Mouse (Mus musculus): Measurements from ENCODE around the gene Spata2.

Gene Spata2

DNA sequence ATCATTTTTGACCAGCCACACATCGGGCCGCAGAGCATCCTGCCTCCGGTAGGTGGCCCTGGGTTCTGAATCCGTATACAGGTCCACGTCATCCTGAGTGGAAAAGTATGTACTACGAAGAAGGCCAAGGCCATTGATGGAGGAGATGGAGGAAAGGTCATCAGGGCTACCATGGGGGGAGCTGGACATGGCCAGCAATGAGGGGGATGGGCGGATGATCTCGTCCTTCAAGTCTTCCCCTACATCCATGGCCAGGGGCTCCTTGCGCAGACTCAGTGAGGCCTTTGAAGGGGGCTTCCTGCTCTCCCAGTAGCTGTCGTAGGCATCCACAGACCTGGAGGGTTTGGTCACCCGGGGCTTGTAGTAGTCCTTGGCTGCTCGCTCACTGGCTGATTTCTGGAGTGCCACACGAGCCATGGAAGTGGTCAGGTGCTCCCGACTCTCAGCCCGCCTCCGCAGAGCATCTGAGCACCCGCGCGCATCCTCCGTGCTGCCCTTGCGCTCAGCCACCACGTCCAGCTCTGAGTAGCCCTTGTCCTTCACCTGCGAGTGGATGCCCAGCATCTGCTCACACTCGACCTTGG is 8.8 kb downstream of the Spata2 start:
- no peak for DNase-seq (ENCODE audit: extremely low read depth, low read depth, low spot score)

DNA sequence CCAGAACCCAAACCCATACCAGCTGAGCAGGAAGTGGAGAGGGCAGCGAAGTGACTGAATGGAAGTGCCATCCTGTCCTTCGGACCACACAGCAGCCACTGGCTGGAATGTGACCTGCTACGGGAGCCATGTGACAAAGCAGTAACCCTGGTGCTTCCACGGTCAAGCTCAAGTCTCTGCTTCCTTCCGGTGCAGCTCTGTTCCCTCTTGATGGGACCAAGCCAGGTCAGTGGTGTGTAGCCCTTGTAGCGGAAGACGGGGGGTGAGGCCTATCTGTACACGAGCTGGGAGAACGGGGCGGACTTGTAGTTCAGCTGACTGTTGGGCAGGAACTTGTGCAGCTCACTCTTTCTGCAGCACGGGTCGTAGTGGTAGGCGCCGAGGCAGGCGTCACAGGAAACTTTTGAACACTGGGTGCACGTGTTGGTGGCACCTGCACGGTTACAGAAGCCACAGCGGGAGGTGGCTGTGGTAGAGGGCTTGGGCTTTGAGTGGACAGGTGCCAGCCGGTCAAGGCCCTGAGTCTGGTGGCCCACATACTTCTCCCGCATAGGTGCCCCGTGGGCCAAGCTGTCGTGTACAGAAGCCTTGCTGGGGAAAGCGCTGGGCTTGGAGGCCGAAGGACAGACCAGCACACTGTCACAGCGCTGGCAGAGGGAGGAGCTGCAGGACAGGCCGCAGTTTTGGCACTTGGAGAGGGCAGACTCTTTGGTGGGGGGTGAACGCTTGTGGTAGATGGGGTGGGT is 9.4 kb downstream of the Spata2 start:
- no peak for DNase-seq (ENCODE audit: extremely low read depth, low read depth, low spot score)

DNA sequence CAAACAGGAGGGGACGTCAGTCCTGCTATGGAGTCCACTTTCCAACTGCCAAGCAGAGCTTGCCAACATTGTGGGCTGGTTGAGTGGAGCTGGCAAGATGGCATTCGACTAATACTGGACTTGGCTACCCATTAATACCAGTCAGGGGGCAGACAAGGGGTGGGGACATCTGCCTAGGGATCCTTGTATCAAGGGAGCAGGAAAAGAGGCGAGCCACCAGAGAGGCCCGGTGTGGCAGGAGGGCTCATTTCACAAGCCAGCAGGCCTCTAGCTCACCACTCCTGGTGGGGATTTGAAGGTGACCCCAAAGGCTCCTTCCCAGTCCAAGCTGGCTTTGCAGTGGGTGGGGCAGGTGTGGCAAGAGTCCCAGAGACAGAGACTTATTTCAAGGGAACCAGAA is 10.0 kb downstream of the Spata2 start:
- no peak for DNase-seq (ENCODE audit: extremely low read depth, low read depth, low spot score)

DNA sequence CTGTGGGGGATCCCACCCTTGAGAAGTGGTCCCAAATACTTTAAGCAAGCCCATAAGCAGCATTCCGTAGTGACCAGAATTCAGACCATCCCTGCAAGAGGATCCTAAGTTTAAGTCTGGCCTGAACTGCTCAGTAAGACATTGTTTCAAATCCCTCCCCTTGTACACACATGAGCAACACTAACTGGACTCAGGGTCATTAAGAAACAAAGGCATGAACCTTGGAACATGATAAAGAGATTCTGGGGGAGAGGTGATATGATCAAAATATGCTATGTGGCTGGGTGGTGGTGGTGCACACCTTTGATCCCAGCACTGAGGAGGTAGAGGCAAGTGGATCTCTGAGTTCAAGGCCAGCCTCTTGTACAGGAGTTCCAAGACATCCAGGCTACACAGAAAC is 13.2 kb downstream of the Spata2 start:
- no peak for DNase-seq (ENCODE audit: extremely low read depth, low read depth, low spot score)

DNA sequence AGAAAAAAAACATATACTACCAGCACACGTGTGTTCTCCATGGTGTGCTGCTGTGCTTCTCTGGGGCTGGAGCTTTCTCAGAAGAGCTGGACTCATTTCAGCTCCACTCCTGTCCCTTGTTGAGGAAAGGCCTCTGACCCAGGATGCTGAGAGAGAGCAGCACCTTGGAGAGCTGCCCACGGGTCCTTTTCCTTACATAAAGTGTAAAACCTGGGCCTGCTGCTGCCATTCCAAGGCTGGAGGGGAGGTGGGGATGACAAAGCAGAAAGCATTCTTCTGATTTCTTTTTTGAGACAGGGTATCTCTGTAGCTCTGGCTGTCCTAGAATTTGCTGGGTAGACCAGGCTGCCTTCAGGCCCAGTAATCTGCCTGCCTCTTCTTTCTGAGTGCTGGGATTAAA is 14.6 kb downstream of the Spata2 start:
- DNase-seq (ENCODE audit: extremely low read depth, low read depth, low spot score): no peak

DNA sequence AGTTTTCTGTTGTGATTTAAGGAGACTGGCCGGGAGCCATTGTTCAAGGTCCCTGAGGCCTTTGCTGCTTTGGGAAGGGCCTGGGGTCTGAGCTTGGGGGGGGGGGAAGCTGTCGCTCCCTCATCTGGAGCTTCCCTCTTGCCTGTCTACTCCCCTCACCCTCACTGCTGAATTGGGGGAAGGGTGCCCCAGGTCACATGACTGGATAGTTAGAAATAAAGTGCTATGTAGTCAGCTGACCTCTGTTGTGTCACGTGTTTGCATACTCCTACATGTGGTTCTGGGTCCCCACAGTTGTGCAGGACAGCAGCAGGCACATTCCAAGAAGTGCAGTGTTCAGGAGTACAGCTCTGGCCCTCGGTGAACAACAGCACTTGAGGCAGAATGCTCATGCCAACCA is 15.9 kb downstream of the Spata2 start:
- no peak for DNase-seq (ENCODE audit: extremely low read depth, low read depth, low spot score)

DNA sequence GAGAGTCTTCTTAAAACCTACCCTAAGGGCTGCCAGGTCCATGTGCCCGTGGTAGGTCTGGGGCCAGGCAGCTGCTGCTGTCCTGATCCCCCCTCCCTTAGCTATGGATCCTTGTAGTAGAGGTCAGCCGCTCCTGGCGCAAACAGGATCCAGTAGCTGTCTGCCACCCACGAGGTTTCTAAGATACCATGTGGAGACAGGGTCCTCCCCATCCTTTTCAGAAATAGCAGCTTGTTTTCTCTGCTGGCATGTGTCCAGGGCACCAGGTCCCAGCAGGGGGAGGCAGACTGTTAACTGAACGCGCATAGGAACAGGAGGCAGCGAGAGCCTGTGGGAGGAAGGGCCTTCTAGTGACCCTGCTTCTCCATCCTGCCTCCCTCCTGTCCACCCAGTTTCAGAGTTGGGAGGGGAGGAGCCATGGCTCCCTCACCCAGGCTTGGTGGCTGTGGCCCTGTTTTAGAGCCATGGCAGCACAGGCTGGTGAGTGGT is 16.4 kb downstream of the Spata2 start:
- no peak for DNase-seq (ENCODE audit: extremely low read depth, low read depth, low spot score)

DNA sequence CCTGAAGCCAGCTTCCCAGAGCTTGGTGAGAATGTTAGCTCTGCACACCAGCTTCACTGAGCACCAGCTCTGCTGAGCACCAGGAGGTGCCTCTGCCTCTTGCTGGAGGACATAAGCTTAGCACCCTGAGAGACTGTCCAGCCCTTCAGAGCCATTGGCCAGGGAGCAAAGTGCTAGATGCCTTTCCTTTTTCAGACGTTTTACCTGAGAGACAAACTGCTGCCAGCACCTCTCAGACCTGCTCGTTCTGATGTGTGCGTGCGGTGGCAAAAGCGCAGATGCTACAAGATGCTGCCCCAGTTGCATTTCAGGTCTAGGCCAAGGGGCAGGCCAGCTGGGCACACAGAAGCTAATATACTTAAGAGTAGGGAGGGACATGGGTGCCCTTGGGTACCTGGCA is 17.1 kb downstream of the Spata2 start:
- DNase-seq (ENCODE audit: extremely low read depth, low read depth, low spot score): no peak

DNA sequence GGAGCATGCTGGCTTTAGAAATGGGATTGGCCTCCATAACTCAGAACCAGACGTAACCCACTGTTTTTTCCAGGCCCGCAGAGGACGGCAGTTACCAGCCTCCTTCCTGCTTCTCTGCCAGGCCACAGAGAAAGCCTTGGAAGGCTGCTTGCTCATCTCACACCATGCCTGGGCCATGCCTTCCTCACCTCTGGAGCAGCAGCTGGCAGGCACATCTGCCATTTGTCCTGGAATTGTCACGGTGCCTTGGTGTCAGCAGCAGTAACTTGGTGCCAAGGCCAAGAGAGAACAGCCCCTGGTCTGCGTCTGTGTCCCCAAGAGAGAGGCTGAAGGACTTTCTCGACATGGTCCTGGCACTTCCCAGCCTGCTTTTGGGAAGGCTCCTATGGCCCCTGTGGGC is 18.5 kb downstream of the Spata2 start:
- DNase-seq (ENCODE audit: extremely low read depth, low read depth, low spot score): no peak

DNA sequence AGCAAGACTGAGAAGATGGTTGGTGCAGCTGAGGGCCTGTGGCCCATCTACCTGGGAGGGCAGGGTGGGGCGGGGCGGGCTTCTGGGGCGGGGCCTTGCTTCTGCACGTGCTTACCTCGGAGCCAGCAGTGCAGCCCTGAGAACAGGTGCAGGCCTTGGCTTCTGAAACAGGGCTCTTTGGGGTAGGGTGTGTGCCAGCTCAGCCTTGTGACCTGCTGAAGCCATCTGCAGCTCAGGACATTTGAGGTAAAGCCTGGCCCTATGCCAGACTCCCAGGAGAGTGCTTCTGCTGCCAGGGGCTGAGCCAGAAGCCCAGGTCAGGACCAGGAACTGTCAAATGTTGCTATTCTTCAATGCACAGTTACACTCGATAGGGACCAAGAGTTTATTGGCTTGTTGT is 21.1 kb downstream of the Spata2 start:
- DNase-seq (ENCODE audit: extremely low read depth, low read depth, low spot score): no peak

DNA sequence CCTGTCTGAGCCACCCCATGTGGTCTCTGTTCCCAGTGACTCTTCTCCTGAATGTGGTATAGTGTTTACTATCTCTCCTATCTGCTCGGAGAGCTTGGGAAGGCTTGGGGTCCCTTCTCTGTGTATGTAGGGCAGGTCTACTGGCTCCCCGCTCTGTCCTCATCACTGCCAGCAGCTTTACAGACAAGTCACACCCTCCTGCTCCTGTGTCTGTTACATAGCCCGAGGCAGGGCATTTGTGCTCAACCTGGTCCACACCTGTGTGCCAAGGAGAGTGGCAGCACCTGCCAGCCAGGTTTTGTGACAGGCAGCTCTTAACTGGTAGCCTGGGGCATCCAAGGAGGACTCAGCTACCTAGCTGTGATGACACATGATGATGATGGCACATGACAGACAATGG is 22.1 kb downstream of the Spata2 start:
- DNase-seq (ENCODE audit: extremely low read depth, low read depth, low spot score): no peak

DNA sequence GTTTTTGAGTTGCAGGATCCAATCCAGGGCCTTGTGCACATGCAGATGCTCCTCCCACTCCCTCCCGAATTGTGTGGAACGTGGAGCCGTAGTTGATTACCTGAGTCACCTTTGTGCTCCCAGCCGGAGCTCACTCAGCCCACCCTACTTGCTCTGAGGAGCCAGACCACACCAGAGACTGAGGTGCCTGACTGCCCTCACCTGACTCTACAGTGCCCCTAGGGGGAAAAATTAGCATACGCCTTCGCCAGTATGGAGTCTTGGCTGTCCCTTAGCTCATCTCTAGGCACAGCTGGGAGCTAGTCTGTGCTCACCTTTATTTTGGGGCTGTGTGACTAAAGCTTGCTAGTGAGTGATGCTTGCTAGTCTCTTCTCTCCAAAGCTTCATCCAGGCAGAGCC is 24.2 kb downstream of the Spata2 start:
- DNase-seq (ENCODE audit: extremely low read depth, low read depth, low spot score): no peak

DNA sequence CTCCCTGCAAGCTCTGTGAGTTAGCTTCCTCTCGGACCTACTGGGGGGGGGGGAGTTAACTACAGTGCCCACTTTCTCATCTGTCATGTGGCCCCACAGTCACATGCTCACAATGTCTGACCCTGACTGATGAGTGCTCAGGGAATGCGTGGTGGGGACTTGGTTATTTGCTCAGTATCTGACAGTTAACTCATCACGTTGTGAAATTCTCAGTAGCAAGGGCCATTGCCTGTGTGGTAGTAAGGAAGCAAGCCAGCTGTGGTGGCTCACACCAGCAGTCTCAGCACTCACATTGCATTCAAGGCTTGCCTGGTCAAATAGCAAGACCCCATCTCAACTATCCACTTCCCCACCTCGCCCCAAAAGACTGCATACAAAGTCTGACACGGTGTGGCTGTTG is 25.5 kb downstream of the Spata2 start:
- DNase-seq (ENCODE audit: extremely low read depth, low read depth, low spot score): no peak

DNA sequence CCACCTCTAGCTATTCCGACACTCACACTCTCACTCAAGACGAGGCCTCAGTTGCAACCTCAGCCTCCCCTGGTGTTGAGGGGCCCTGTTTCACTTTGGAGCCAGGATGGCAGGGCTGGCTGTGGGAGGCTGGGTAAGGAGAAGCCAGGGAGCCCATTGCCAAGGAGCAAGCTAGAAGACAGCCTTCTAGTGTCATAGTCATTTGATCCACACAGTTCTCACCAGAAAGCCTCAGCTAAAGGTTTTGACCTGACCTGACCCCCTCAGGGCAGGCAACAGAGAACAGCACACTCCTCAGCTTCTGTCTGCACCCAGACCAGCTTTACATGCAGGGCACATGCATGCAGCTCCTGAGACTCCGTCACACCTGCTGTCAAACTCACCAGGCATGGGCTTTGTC is 26.7 kb downstream of the Spata2 start:
- DNase-seq (ENCODE audit: extremely low read depth, low read depth, low spot score): no peak

DNA sequence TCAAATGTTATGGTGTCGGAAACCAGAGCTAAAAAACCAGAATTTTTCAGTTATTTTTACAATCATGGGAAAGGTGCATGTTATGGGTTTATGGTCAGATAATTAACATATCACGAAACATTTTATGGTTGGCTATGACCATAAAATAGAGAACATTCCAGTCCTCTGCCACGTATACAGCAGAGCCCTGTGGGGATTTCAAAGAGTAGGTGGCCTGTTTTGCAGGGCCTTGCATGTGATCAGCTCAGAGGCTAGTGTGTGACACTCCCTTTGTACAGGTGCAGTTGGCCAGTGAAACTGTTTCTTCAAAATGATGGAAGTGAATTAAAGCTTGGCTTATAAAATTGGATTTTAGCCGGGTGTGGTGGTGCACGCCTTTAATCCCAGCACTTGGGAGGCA is 28.9 kb downstream of the Spata2 start:
- DNase-seq (ENCODE audit: extremely low read depth, low read depth, low spot score): no peak

DNA sequence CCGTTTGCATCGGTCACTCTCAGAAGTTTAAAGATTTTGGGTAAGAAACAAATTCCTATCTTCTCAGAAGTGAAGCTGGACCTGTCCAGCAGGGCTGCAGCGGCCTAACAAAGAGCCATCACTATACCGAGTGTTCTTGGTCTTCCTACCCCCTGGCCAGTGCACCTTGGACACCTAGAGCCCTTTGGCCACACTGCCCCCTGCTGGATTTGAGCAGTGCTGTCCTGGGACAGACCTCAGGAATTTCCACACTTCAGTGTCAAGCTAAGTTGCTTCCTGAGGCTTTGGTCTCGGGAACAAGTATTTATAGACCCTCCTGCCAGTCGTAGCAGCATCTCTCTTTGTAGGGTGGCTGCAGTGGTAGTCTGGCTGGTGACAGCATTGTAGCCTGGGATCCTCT is 29.7 kb downstream of the Spata2 start:
- no peak for DNase-seq (ENCODE audit: extremely low read depth, low read depth, low spot score)

DNA sequence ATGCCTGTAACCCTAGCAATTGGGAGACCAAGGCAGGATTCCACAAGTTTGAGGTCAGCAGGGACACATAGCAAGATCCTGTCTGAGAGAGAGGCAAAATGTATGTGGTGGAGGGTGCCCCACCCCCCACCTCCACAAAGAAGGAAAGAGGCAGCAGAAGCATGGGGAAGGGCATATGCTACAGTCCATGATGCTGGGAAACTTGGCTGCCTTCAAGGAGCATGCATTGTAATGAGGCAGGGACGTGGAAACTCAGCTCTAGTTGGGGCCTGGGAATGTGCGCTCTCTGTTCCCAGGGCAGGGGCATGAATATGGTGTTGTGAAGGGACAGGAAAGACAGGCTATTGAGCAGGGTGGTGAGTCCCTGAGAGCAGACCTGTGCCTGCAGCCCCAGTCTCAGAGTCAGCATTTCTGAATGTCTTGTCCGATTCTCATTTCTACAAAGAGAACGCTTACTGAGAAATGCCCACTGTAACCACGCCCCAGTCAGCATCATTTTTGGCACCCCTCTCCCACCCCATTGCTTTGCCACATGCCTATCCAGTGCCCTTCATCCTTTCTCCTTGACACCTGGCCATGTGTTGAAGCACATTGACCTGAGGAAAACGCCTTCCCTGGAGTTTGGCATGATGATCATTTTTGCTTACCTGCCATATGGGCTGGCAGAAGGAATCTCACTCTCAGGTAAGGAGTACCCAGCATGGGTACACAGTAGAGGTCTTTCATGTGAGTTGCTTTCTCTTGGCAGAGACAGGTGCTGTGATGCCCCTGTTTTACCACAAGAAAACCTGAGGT is 33.4 kb downstream of the Spata2 start:
- no peak for DNase-seq (ENCODE audit: extremely low read depth, low read depth, low spot score)

DNA sequence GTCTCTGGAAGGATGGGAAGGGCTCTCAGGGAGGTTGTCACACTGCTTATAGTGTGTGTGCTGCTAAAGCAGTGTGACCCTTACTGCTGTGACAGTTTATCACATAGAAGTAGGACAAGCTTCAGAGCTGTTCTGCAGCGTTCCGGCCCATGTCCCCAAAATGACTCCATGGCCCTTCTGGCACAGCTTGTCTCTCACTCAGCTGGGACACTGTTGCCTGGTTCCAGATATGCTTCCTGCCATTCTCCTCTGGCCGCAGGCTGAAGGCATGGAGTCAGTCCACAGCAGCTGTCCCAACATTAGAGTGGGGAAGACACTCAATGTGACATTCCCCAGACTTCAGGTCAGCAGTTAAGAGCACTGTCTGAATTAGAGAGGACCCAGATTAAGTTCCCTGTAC is 34.1 kb downstream of the Spata2 start:
- no peak for DNase-seq (ENCODE audit: extremely low read depth, low read depth, low spot score)

DNA sequence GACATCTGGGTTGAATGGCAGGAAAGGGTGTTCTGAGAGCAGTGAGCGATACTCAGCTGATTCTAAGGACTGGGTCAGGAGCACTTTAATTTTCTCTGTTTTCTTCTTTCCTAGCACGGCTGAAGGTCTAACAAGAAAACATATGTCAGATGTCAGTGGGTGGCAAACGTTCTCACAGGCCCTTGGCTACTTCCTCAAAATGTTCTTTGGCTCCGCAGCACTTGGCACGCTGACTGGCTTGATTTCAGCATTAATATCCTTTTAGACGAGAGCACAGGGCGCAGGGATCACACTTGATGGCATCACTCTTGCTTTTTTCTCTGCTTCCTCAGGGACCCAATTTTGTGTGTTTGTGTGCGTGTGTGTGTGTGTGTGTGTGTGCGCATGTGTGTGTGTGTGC is 35.5 kb downstream of the Spata2 start:
- peak; percentile 28 for DNase-seq (ENCODE audit: extremely low read depth, low read depth, low spot score)

DNA sequence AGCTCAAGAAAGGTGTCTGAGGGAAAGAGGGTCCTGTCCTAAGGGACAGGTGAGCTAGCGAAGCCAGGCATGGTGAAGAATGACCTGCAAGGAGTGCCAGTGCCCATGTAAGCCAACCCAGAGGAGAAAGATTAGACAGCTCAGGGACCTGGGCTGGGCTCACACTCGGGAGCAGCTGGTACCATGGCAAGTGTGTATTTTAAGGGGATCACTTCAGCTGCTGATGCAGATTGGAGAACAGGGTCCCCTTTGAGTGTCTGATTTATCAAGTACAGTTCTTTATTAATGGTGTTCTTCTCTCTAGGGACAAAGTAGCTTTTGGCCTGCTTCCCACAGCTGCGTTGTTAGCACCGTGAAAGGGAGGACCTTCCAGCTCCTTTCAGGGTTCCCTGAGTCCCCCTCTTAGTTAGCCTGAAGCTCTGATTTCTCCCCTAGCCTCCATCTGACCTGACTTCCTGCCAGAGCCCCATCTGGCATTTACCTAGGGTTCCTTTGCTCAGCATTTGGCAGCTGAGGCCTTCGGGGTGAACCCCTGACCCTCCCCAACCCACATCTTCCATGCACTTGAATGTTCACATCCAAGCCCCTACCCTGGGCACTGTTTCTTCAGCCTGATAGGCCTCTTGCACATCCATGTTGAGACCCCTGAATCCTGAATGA is 36.2 kb downstream of the Spata2 start:
- no peak for DNase-seq (ENCODE audit: extremely low read depth, low read depth, low spot score)

DNA sequence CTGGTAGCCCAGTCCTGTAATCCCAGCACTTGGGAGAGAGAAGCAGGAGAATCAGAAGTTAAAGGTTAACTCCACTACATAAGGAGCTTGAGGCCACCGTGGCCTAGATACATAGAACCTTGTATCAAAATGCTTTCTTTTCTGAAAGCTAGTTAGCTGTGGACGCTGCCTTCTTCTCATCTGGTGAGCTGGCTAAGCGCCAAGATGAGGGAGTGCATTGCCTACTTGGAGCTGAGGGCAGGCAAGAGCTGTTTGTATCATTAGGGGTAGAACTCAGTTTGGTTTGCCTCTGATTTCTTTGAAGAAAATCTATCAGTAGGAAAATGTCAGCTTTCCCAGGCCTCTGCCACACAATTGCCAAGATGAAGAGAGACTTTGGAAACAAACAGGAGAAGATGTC is 38.9 kb downstream of the Spata2 start:
- DNase-seq (ENCODE audit: extremely low read depth, low read depth, low spot score): no peak

DNA sequence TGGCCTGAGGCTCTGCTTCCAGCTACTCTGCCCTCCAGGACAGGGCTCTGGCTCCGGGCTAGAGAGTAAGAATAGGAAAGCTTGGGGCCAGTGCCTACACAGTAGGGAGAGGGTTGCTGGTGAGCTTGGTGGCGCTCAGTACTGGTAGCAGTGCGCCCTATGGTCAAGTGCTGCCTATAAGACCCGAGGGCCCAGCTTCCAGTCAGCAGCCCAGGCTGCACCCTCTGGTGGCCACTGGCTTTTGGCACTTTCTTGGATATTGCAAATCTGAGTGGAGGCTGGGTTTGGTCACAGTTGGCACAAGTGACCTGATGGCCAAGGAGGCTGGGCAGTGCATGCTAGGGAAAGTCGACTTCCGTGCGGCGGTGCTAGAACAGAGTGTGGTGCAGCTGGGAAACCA is 42.0 kb downstream of the Spata2 start:
- DNase-seq (ENCODE audit: extremely low read depth, low read depth, low spot score): no peak

Data from fat pad, adult 2 months (tissue).